In genomic region chr1:126750156-126750555, GRCm38 (mm10) we compare ENCODE assay signal across 16 mouse cellular contexts.
"Had no signal": no experiment of that assay in that cellular context is flagged by ENCODE, and none has a peak within 500 bp of the region (broad histone marks: within the 10 kb centered on the region; RNA-seq: fewer than 3 reads in every experiment).

No protein-coding gene starts in this region.

- H3K4me3 ChIP-seq: liver, embryonic 12.5 days; midbrain, embryonic 13.5 days; myocyte had no signal

- H3K9me3 ChIP-seq: liver, embryonic 12.5 days had no signal

- ATAC-seq: liver, embryonic 12.5 days had no signal

- H3K36me3 ChIP-seq: liver, embryonic 12.5 days; midbrain, embryonic 13.5 days had no signal

- H3K27ac ChIP-seq: liver, embryonic 12.5 days; liver, embryonic 14.5 days had no signal

- H3K27me3 ChIP-seq: liver, embryonic 12.5 days had no signal

- H3K4me2 ChIP-seq: liver, embryonic 12.5 days; lung, embryonic 14.5 days; midbrain, embryonic 13.5 days had no signal

- H3K9ac ChIP-seq: liver, embryonic 12.5 days; liver, embryonic 14.5 days; lung, embryonic 14.5 days; midbrain, embryonic 13.5 days had no signal

- H3K4me1 ChIP-seq: liver, embryonic 12.5 days had no signal

- DNase-seq: lung, adult 18-20 months; lung, embryonic 14.5 days; lung, postnatal 10 days; lung, postnatal 4 days; retina, postnatal 1 day; right cerebral cortex, adult 18-20 months; right cerebral cortex, postnatal 25 days; right cerebral cortex, postnatal 4 days; spleen, adult 18-20 months; thymus, adult 2 months; thymus, postnatal 14 days; thymus, postnatal 36 days had no signal
